Comparison of ENCODE assay signal across 8 mouse cellular contexts in genomic region chr14:121825521-121826445, GRCm38 (mm10). TPM values are rescaled to one million over a fixed set of nuclear protein-coding genes. Genes with fewer than 3 reads are reported as not detected.
DNase-seq lines count a peak whose midpoint lies in the region; ATAC-seq and TF ChIP-seq lines count a peak whose summit lies in the region.

No protein-coding gene starts in this region.

- no peaks in the 10 kb centered on the region for H3K36me3 ChIP-seq in heart, postnatal 0 days (replicated peaks; ENCODE audit: control insufficient read depth, insufficient read depth, low read length)
- H3K36me3 ChIP-seq in forebrain, embryonic 11.5 days (ENCODE audit: control insufficient read depth, insufficient read depth, low read length) = no peaks in the 10 kb centered on the region

- 43% methylated on average over 10 of the region's 10 CpGs for WGBS in heart, postnatal 0 days
- WGBS in forebrain, embryonic 11.5 days = 81% methylated on average over 10 of the region's 10 CpGs

- H3K9me3 ChIP-seq in heart, postnatal 0 days (replicated peaks; ENCODE audit: control insufficient read depth, low read length) = no peaks in the 10 kb centered on the region
- no peaks in the 10 kb centered on the region for H3K9me3 ChIP-seq in forebrain, embryonic 11.5 days (ENCODE audit: control insufficient read depth, low read length)

- 0 out of 2 replicates have a peak, but pooled peaks have one; percentile 24 for ATAC-seq in heart, postnatal 0 days (ENCODE audit: insufficient read depth, low read depth)
- ATAC-seq in forebrain, embryonic 11.5 days (replicated peaks; ENCODE audit: low FRiP score) = no peak

- no peak for TF ChIP-seq CTCF in heart, postnatal 0 days (IDR thresholded peaks at IDR 0.05; ENCODE audit: low read depth)

- H3K4me3 ChIP-seq in heart, postnatal 0 days (ENCODE audit: low read depth, low read length) = no peak overlapping the region
- H3K4me3 ChIP-seq in forebrain, embryonic 11.5 days (ENCODE audit: low read depth, low read length) = no peak overlapping the region

- no peak overlapping the region for H3K4me2 ChIP-seq in heart, postnatal 0 days (ENCODE audit: low read depth, low read length)
- H3K4me2 ChIP-seq in forebrain, embryonic 11.5 days (ENCODE audit: low read depth, low read length, severe bottlenecking) = no peak overlapping the region

- H3K27ac ChIP-seq in heart, postnatal 0 days (ENCODE audit: low read depth) = peak overlapping the region; percentile 61
- no peak overlapping the region for H3K27ac ChIP-seq in forebrain, embryonic 11.5 days (ENCODE audit: low read depth, low read length)

- H3K27me3 ChIP-seq in heart, postnatal 0 days (ENCODE audit: control insufficient read depth, insufficient read depth, low read length) = no peaks in the 10 kb centered on the region
- no peaks in the 10 kb centered on the region for H3K27me3 ChIP-seq in forebrain, embryonic 11.5 days (ENCODE audit: control insufficient read depth, insufficient read depth, low read length)

- peak; percentile 29 to 55 for DNase-seq in layer of hippocampus, adult 18-20 months (ENCODE audit: low spot score in 2 of 2)
- no peak for DNase-seq in layer of hippocampus, postnatal 10 days (ENCODE audit: low spot score in 2 of 2)
- peak; percentile 55 for DNase-seq in cerebellum, adult 11 months
- peak; percentile 10 for DNase-seq in heart, postnatal 0 days (ENCODE audit: low spot score)
- DNase-seq in lung, postnatal 10 days = peak; percentile 25
- DNase-seq in neural tube, embryonic 10.5 days (ENCODE audit: extremely low spot score, low spot score) = no peak
- no peak for DNase-seq in forebrain, embryonic 11.5 days (ENCODE audit: low spot score)
- DNase-seq in embryo, embryonic 11 days = no peak

- H3K9ac ChIP-seq in heart, postnatal 0 days (replicated peaks; ENCODE audit: low read depth, low read length) = no peak overlapping the region
- H3K9ac ChIP-seq in forebrain, embryonic 11.5 days (ENCODE audit: low read length) = no peak overlapping the region

- peaks cover 14% of the 10 kb centered on the region; the same call in 1 of the 2 replicates for H3K4me1 ChIP-seq in heart, postnatal 0 days (ENCODE audit: control insufficient read depth, insufficient read depth)
- no peaks in the 10 kb centered on the region for H3K4me1 ChIP-seq in forebrain, embryonic 11.5 days (replicated peaks; ENCODE audit: control insufficient read depth, insufficient read depth, low read length)

- TF ChIP-seq EP300 in heart, postnatal 0 days (IDR thresholded peaks at IDR 0.05; ENCODE audit: low read depth) = no peak

RNA-seq across cellular contexts. Expression of gene Dock9, which starts 28.1 kb away (rescaled TPM):
- total RNA-seq in layer of hippocampus, adult 18-20 months (2021) = 100 to 1,000 TPM; 187 to 197 TPM
- total RNA-seq in layer of hippocampus, postnatal 10 days (2021) = 100 to 1,000 TPM; 246 to 254 TPM
- 20.5 and 25.4 TPM in 2 replicates for total RNA-seq in heart, postnatal 0 days (2014; rRNA removed; ENCODE audit: low replicate concordance)
- polyA plus RNA-seq in heart, postnatal 0 days (2015; fragmentation: Nextera tagmentation; extraction: Ambion mirVana) = 3.8 and 4.1 TPM in 2 replicates
- polyA plus RNA-seq in forebrain, embryonic 11.5 days (2014; fragmentation: Nextera tagmentation; extraction: Ambion mirVana) = 4.2 and 4.7 TPM in 2 replicates

RNA-seq across cellular contexts. Expression of gene Ubac2, which starts 52.6 kb away (rescaled TPM):
- 10 to 100 TPM; 48.4 to 51.8 TPM for total RNA-seq in layer of hippocampus, adult 18-20 months (2021)
- 10 to 100 TPM; 39.1 to 39.3 TPM for total RNA-seq in layer of hippocampus, postnatal 10 days (2021)
- 55.5 and 66.8 TPM in 2 replicates for total RNA-seq in heart, postnatal 0 days (2014; rRNA removed; ENCODE audit: low replicate concordance)
- polyA plus RNA-seq in heart, postnatal 0 days (2015; fragmentation: Nextera tagmentation; extraction: Ambion mirVana) = 38.7 and 39.4 TPM in 2 replicates
- 72.9 and 76.9 TPM in 2 replicates for polyA plus RNA-seq in forebrain, embryonic 11.5 days (2014; fragmentation: Nextera tagmentation; extraction: Ambion mirVana)

Comparison
In these comparisons a context has a peak if more than half of its experiments do, and no peak if none do; other contexts are left out.
1. DNase-seq: peak in layer of hippocampus, adult 18-20 months (2 of 2), cerebellum, adult 11 months (single experiment), heart, postnatal 0 days (single experiment) and lung, postnatal 10 days (single experiment); none in layer of hippocampus, postnatal 10 days (0 of 2), neural tube, embryonic 10.5 days (single experiment), forebrain, embryonic 11.5 days (single experiment) and embryo, embryonic 11 days (single experiment).